ENCODE assay signal across 1 mouse cellular context in the genomic region with DNA sequence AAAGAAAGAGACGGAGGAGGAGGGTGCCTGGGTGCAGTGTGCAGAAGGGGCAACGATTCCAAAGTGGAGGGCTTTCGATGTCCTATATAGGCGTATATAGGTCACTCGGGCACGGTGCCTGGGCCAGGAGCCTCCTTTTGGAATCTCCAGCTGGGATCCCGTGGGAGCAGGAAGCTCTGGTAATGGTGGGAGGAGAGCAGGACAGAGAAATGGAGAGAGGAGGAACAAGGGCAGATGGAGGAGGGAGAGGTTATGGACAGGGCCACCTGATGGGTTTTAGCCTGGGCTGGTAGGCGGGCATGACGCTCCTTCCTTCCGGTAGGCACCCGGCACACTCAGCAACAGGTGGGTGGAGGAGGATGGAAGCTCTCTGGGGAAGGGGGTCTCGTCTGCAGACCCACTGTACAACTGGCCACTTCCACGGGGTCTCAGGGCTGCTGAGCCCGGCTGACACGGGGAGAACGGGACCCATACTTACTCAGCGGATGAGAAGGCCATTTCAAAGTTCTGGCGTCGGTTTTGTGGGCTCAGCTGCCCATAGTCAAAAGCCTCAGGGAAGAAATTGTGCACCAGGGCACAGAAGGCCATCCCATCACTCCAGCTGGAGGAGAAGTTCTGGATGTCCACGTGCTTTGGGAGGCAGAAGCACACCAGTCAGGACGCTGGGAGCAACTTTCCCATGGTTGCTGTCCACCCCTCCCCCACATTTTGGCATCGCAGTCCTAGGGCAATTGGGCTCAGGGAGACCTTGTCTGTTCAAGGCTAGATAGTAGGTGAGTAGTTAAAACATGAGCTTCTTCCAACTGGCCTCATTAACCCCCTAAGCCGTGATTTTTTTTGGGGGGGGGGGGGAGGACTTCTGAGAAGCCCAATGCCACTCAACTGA.
TF ChIP-seq lines count a peak whose summit lies in the region.

No protein-coding gene starts in this region.

TF ChIP-seq in MEL, 35 proteins besides CTCF, POLR2A, EP300 and RAD21 (continued from another document):
- no peak for TF ChIP-seq KAT2A (conservative IDR thresholded peaks at IDR 0.05; ENCODE audit: low read depth, low read length)
